Mouse (Mus musculus): ENCODE measurements around the gene Stard13. TPM values are rescaled to one million over a fixed set of nuclear protein-coding genes. Genes with fewer than 3 reads are reported as not detected.

Gene Stard13
- polyA plus RNA-seq, 1 experiment from 2014 or later: 3.6 TPM

GRCm38 (mm10) chr5:151232576-151233299, 898 bp downstream of the Stard13 start:
- ATAC-seq: 0 out of 2 replicates have a peak, but pooled peaks have one; percentile 25
- Histone ChIP-seq H3K9ac (ENCODE audit: low read depth, low read length) (peak overlapping the region; percentile 73), H3K9me3 (replicated peaks; ENCODE audit: control insufficient read depth, low read length, poor library complexity, severe bottlenecking) (no peaks in the 10 kb centered on the region), H3K36me3 (ENCODE audit: control insufficient read depth, insufficient read depth, low read length) (no peaks in the 10 kb centered on the region), H3K4me2 (ENCODE audit: low read length) (peak overlapping the region; percentile 98), H3K4me1 (ENCODE audit: control insufficient read depth, insufficient read depth, low read length) (peaks cover 9% of the 10 kb centered on the region), H3K27ac (ENCODE audit: low read length) (no peak overlapping the region), H3K4me3 (ENCODE audit: low read depth, low read length) (peak overlapping the region; percentile 58), H3K27me3 (ENCODE audit: control insufficient read depth, insufficient read depth, low read depth, low read length) (peaks cover 7% of the 10 kb centered on the region)
- 30% methylated on average over 10 of the region's 13 CpGs for WGBS

- no peak overlapping the region for H3K4me2 ChIP-seq (ENCODE audit: low read length)
Observed at GRCm38 (mm10) chr5:151231861-151232260, 1.8 kb downstream of the Stard13 start.

GRCm38 (mm10) chr5:151231411-151231810, 2.2 kb downstream of the Stard13 start:
- WGBS: 76% methylated on average over 4 of the region's 4 CpGs
- Histone ChIP-seq H3K4me1 (ENCODE audit: control insufficient read depth, insufficient read depth, low read length) (peaks cover 9% of the 10 kb centered on the region), H3K36me3 (ENCODE audit: control insufficient read depth, insufficient read depth, low read length) (no peaks in the 10 kb centered on the region), H3K27ac (ENCODE audit: low read length) (no peak overlapping the region), H3K9me3 (replicated peaks; ENCODE audit: control insufficient read depth, low read length, poor library complexity, severe bottlenecking) (no peaks in the 10 kb centered on the region), H3K4me3 (ENCODE audit: low read depth, low read length) (no peak overlapping the region), H3K9ac (ENCODE audit: low read depth, low read length) (no peak overlapping the region), H3K27me3 (ENCODE audit: control insufficient read depth, insufficient read depth, low read depth, low read length) (peaks cover 7% of the 10 kb centered on the region), H3K4me2 (ENCODE audit: low read length) (no peak overlapping the region)
- ATAC-seq: no peak

More at GRCm38 (mm10) chr5:151231861-151232260, 1.8 kb downstream of the Stard13 start:
- no peaks in the 10 kb centered on the region for H3K36me3 ChIP-seq (ENCODE audit: control insufficient read depth, insufficient read depth, low read length)
- 94% methylated on average over 7 of the region's 7 CpGs for WGBS
- no peak for ATAC-seq
- no peak overlapping the region for H3K4me3 ChIP-seq (ENCODE audit: low read depth, low read length)
- peaks cover 7% of the 10 kb centered on the region for H3K27me3 ChIP-seq (ENCODE audit: control insufficient read depth, insufficient read depth, low read depth, low read length)
- no peak overlapping the region for H3K9ac ChIP-seq (ENCODE audit: low read depth, low read length)
- peaks cover 9% of the 10 kb centered on the region for H3K4me1 ChIP-seq (ENCODE audit: control insufficient read depth, insufficient read depth, low read length)
- H3K9me3 ChIP-seq (replicated peaks; ENCODE audit: control insufficient read depth, low read length, poor library complexity, severe bottlenecking): no peaks in the 10 kb centered on the region
- no peak overlapping the region for H3K27ac ChIP-seq (ENCODE audit: low read length)

GRCm38 (mm10) chr5:151230427-151230826, 3.2 kb downstream of the Stard13 start:
- Histone ChIP-seq H3K4me2 (ENCODE audit: low read length) (no peak overlapping the region), H3K4me1 (ENCODE audit: control insufficient read depth, insufficient read depth, low read length) (peaks cover 9% of the 10 kb centered on the region), H3K27me3 (ENCODE audit: control insufficient read depth, insufficient read depth, low read depth, low read length) (peaks cover 7% of the 10 kb centered on the region), H3K27ac (ENCODE audit: low read length) (no peak overlapping the region), H3K9me3 (replicated peaks; ENCODE audit: control insufficient read depth, low read length, poor library complexity, severe bottlenecking) (no peaks in the 10 kb centered on the region), H3K4me3 (ENCODE audit: low read depth, low read length) (no peak overlapping the region), H3K9ac (ENCODE audit: low read depth, low read length) (no peak overlapping the region), H3K36me3 (ENCODE audit: control insufficient read depth, insufficient read depth, low read length) (no peaks in the 10 kb centered on the region)
- 87% methylated on average over 4 of the region's 4 CpGs for WGBS
- ATAC-seq: no peak

- peaks cover 5% of the 10 kb centered on the region for H3K4me1 ChIP-seq (ENCODE audit: control insufficient read depth, insufficient read depth, low read length)
- H3K9me3 ChIP-seq (replicated peaks; ENCODE audit: control insufficient read depth, low read length, poor library complexity, severe bottlenecking): no peaks in the 10 kb centered on the region
- no peak for ATAC-seq
- H3K36me3 ChIP-seq (ENCODE audit: control insufficient read depth, insufficient read depth, low read length): no peaks in the 10 kb centered on the region
- 57% methylated on average over 13 of the region's 13 CpGs for WGBS
- no peak overlapping the region for H3K27ac ChIP-seq (ENCODE audit: low read length)
- no peak overlapping the region for H3K4me2 ChIP-seq (ENCODE audit: low read length)
- H3K9ac ChIP-seq (ENCODE audit: low read depth, low read length): no peak overlapping the region
- peaks cover 7% of the 10 kb centered on the region for H3K27me3 ChIP-seq (ENCODE audit: control insufficient read depth, insufficient read depth, low read depth, low read length)
- no peak overlapping the region for H3K4me3 ChIP-seq (ENCODE audit: low read depth, low read length)
Observed at GRCm38 (mm10) chr5:151228367-151229005, 5.2 kb downstream of the Stard13 start.

GRCm38 (mm10) chr5:151223696-151224366, 9.8 kb downstream of the Stard13 start:
- no peak for ATAC-seq
- WGBS: 61% methylated on average over 4 of the region's 4 CpGs

GRCm38 (mm10) chr5:151222791-151223190, 10.8 kb downstream of the Stard13 start:
- WGBS: 90% methylated on average over 1 of the region's 1 CpGs
- Histone ChIP-seq H3K36me3 (ENCODE audit: control insufficient read depth, insufficient read depth, low read length) (no peaks in the 10 kb centered on the region), H3K9ac (ENCODE audit: low read depth, low read length) (no peak overlapping the region), H3K4me3 (ENCODE audit: low read depth, low read length) (no peak overlapping the region), H3K27me3 (ENCODE audit: control insufficient read depth, insufficient read depth, low read depth, low read length) (no peaks in the 10 kb centered on the region), H3K4me1 (ENCODE audit: control insufficient read depth, insufficient read depth, low read length) (no peaks in the 10 kb centered on the region), H3K4me2 (ENCODE audit: low read length) (no peak overlapping the region), H3K9me3 (replicated peaks; ENCODE audit: control insufficient read depth, low read length, poor library complexity, severe bottlenecking) (no peaks in the 10 kb centered on the region), H3K27ac (ENCODE audit: low read length) (no peak overlapping the region)
- ATAC-seq: no peak

More at GRCm38 (mm10) chr5:151223696-151224366, 9.8 kb downstream of the Stard13 start:
- Histone ChIP-seq H3K4me1 (ENCODE audit: control insufficient read depth, insufficient read depth, low read length) (no peaks in the 10 kb centered on the region), H3K27ac (ENCODE audit: low read length) (no peak overlapping the region), H3K27me3 (ENCODE audit: control insufficient read depth, insufficient read depth, low read depth, low read length) (no peaks in the 10 kb centered on the region), H3K36me3 (ENCODE audit: control insufficient read depth, insufficient read depth, low read length) (no peaks in the 10 kb centered on the region), H3K9me3 (replicated peaks; ENCODE audit: control insufficient read depth, low read length, poor library complexity, severe bottlenecking) (no peaks in the 10 kb centered on the region), H3K4me2 (ENCODE audit: low read length) (no peak overlapping the region), H3K9ac (ENCODE audit: low read depth, low read length) (no peak overlapping the region), H3K4me3 (ENCODE audit: low read depth, low read length) (no peak overlapping the region)

- Histone ChIP-seq H3K4me1 (ENCODE audit: control insufficient read depth, insufficient read depth, low read length) (no peaks in the 10 kb centered on the region), H3K9ac (ENCODE audit: low read depth, low read length) (no peak overlapping the region), H3K4me3 (ENCODE audit: low read depth, low read length) (no peak overlapping the region), H3K27ac (ENCODE audit: low read length) (no peak overlapping the region), H3K9me3 (replicated peaks; ENCODE audit: control insufficient read depth, low read length, poor library complexity, severe bottlenecking) (no peaks in the 10 kb centered on the region), H3K36me3 (ENCODE audit: control insufficient read depth, insufficient read depth, low read length) (no peaks in the 10 kb centered on the region), H3K27me3 (ENCODE audit: control insufficient read depth, insufficient read depth, low read depth, low read length) (no peaks in the 10 kb centered on the region), H3K4me2 (ENCODE audit: low read length) (no peak overlapping the region)
- peak; percentile 62; the same call in 1 of the 2 replicates for ATAC-seq
- 14% methylated on average over 6 of the region's 6 CpGs for WGBS
Observed at GRCm38 (mm10) chr5:151218689-151219115, 14.9 kb downstream of the Stard13 start.

- no peak overlapping the region for H3K27ac ChIP-seq (ENCODE audit: low read length)
- no peak overlapping the region for H3K4me3 ChIP-seq (ENCODE audit: low read depth, low read length)
- WGBS: 80% methylated on average over 3 of the region's 3 CpGs
- H3K4me1 ChIP-seq (ENCODE audit: control insufficient read depth, insufficient read depth, low read length): no peaks in the 10 kb centered on the region
- no peak overlapping the region for H3K4me2 ChIP-seq (ENCODE audit: low read length)
- H3K9ac ChIP-seq (ENCODE audit: low read depth, low read length): no peak overlapping the region
- no peaks in the 10 kb centered on the region for H3K9me3 ChIP-seq (replicated peaks; ENCODE audit: control insufficient read depth, low read length, poor library complexity, severe bottlenecking)
- no peaks in the 10 kb centered on the region for H3K36me3 ChIP-seq (ENCODE audit: control insufficient read depth, insufficient read depth, low read length)
- H3K27me3 ChIP-seq (ENCODE audit: control insufficient read depth, insufficient read depth, low read depth, low read length): no peaks in the 10 kb centered on the region
- no peak for ATAC-seq
Observed at GRCm38 (mm10) chr5:151213097-151213496, 20.5 kb downstream of the Stard13 start.
